Mouse (Mus musculus) right cerebral cortex, postnatal 25 days (tissue): Measurements from ENCODE around the gene Shank1.

ENCODE experiments used
- DNase-seq: peaks from one replicate; pipeline ENCODE4 v3.0.0; 2022

Gene Shank1

DNA sequence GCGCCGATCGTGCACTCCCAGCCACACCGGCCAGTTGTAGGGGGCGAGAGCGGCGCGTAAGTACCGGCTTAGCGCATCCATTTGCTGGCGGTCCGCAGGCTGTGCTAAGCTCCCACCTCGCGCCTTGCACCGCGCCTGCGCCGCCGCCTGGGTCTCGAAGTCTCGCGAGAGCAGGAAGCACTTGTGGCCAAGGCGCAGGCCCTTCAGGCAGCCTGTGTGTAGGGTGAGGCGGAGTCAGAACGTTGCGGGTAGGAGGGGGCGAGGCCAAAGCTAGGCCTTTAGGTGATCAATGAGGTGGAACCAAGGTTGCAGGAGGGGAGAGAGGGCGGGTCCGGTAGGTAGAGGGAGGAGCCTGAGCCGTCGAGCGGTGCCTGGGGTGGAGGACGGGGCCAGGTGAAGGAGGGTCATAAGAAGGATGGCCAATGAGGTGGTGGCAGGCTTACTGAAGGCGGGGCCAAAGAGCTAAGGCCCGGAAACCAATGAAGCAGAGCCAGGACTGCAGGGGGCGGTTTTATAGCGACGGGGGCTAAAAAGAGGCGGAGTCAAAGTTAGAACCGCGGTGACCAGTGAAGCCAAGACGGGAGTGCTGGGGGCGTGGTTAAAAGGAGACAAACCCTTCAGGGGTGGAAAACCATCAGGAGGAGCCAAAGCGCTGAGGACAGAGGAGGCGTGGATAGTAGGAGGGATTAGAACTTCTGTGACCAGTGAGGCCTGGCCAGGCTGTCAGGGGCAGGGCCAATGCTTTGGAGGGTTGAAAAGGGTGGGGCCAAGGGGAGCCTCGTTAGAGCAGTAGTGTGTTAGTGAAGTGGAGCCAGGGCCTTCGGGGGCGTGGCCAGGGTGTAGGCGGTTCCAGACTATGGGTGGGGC, 5.0 kb upstream of the Shank1 start:
- DNase-seq: peak; percentile 98

DNA sequence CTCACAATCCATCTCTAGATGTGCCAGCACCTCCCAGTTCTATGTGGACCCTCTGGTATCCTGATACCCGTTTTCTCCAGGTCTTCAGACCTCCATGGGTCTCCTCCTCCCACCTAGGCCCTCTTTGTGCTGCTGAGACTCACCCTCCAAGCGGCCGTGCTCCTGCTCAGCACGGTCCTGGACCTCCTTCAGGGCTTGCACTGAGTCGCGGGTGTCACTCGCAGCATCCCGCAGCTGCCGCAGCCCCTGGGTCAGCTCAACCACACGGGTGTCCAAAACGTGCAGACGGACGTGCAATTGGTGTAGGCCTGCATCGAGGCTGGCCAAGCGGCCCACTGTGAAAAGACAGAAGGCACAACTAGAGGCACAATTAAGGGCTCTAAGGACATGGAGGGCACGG, 4.4 kb upstream of the Shank1 start:
- no peak for DNase-seq

DNA sequence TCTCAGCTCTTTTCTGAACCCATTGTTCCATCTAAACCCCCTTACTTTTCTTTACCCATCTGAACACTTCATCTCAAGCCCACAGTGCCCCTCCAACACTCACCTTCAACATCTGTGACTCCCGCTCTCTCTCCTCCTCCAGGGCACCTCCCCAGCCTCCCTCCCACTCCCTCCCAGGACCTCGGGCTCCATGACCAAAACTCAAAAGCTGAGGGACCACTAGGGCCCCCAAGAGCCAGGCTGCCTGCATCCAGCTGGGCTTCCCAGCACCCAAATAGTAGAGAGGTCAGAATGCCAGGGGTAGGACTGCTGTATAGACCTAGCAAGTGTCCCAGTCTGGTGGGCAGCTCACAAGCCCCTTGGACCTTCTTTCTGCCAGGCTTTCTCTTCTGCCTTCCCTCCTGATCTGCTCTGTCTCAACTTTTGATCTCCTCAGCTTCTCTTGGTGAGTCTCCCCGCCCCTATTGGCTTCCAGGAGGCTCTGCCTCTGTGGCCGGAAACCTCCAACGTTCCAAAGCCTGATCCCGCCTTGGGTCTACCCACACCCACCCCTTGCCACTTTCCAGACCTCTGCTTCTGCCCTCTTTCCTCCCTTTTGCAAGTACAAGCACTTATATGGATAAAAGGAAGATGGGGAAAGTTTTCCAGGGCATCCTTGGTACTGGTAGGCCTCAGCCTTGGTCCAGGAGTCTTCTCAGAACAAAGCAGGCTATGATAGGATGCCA, 3.4 kb upstream of the Shank1 start, which contains the start of gene Clec11a:
TSS of gene Clec11a (minus strand) at position 387 of the 725 bp plus-strand sequence.
- DNase-seq: no peak

DNA sequence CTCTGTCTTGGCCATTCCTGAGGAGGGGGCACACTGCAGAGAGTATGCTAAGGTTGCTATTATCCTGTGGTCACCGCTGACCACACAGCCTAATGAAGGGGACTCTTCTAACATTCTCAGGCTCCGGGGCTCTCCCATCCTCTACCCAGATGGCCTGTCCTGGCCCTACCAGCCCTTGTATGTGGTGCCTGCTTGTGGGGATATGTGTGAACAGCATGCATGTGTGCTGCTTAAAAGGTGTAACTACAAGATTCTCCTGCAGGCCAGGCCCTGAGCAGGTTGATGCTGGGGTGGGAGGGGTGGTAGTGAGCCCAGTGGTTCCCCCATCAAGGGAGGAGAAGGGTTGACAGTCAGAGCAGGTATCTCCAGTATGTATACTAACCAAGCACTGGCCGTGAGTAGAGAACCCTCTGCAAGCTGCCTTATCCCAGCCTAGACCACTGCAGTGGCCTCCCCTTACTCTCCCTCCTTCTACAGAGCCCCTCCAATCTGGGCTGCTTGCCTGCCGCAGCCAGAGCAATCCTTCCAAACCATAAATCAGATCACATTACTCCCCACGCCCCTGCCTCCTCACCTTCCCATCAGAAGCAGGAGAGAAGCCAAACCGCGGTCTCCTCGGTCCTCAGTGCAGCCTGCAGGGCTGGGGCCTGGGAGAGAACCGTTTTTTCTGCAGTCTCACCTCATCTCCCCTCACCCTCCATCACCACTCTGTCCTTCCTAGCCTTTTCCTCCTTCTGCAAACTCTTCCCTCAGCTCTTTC, 2.6 kb upstream of the Shank1 start:
- DNase-seq: no peak

DNA sequence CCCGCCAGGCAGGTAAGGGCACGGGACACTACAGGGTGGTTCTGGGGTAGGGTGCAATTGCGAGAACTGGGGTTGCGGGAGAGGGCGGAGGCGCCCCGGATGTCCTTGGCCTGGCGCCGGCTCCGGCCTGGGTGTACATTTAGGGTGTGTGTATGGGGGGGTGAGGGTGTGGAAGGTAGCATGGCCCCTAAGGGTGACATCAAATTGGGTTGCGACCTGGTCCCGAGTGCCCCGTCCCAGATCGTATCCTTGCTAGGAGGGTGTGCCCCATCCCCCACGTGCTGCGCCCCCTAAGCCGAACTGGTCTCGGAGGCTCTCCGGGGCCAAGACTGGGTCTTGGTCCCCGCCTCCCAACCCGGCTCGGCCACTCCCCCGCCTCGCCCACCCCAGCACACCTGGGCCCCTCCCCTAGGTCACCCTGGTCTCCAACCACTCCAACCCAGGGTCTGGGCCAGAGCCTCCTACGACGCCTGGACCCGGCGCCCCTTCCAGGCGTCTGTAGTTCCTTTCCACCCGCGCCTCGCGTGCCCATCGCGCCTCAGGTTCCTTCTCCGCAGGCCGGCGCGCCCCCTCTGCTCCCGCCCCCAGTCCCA, 328 bp downstream of the Shank1 start:
- DNase-seq: no peak

DNA sequence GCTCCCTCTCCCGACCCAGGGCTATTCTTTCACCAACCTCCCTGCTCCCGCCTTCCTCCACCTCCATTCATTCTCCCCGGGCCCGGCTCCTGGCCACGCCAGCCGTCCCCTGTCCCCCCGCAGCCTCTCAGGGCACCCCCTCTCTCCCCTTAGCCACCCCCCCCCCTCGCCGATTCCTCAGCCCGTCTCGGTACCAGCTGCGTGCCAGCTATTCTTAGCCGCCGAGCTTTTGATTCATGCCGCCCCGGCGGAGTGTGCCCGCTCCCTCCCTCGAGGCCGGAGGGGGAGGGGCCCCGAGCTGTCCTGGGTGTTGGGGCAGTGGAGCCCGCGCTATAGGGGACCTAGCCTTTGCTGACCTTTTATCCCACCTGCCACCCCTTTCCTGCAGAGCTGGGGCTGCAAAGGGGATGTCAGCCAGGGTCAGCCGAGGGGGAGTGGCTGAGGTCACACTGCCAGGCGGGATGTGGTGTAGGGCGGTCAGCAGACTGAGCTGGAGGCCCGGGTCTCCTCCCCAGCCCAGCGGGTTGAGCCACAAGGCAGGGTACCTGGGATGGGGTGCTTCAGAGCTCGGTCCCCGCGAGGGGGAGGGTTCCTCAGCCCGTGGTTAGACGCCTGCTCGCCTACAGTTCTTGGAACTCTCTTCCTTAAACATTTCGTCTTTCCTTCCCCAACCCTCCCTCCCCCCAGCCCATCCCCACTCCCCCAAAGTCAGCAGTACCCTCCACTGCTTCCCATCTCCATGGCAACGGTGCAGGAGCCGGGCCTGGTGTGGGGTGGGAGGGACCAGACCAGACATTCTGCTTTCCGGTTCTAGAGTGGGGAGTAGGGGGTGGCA, 1.0 kb downstream of the Shank1 start:
- DNase-seq: peak; percentile 82

DNA sequence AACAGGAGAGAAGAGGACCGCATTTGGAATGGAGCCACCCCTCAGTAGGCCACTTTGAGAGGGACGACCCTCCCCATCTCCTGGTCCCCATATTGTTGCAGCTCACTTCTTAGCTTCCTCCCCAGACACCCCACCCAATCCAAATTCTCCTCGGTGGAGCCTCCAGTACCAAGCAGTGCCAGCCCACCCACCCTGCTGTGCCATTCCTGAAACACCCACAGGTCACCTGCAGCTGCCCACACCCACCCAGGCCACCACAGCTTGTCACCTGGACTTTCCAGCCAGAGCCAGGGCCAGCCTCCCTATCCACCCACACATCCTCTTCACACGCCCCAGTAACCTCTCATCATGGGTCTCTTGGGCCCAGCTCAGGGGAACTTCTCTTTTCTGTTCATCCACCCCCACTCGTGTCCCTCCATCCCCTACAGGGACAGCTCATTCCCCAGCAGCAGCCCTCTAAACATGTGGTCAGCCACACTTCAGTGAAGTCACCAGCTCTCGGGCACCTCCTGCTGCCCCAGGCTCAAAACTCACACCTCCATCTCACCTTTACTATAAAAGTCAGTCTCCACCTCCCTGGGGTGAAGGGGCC, 1.8 kb downstream of the Shank1 start:
- no peak for DNase-seq

DNA sequence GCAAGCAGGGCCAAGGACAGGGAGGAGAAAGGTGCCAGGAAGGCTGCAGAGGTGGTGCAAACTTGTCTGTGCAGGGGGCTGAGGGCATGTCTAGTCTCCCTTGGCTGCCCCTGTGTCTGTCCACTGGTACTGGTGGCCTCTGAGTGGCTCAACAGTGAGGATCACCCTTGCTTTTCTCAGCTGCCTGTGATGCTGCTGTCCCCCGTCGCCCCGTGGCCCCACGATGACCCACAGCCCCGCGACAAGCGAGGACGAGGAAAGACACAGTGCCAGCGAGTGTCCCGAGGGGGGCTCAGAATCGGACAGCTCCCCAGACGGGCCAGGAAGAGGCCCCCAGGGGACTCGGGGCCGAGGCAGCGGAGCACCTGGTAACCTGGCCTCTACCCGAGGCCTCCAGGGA, 2.4 kb downstream of the Shank1 start:
- DNase-seq: no peak

DNA sequence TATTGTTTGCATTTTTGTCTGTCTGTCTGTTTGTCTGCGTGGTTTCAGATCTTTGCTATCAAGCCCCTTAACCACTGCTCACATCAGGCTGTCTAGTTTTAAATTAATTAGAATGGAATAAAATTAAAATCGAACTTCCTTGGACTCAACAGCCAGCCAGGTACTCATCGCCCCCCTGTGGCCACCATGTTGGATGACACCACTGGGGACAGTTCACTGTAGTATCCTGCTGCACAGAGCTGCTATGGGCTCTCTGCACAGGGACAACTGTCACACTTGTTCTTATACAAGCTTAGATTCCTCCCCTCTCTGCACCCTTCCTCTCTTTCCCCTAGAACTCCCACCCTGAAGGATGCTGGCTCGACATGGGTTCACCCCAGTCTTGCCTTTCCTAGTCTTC, 7.9 kb downstream of the Shank1 start:
- DNase-seq: no peak

DNA sequence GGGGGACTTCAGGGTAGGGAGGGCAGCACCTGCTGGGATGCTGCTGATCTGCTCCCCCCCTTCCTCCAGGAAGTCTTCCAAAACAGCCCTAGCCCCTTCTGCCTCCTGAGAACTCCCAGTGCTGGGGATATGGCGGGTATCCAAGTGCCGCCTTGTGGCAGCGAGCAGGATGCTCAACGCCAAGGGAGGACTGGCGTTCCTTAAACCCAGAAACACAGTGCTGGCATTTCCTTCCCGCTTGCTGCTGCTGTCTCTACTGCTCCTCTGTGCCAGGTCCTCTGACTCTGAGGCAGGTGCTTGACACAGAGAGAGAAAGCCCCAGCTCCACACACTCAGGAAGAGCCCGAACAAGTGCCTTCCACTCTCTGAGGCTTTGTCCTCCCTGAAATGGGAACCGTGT, 10.8 kb downstream of the Shank1 start:
- peak; percentile 65 for DNase-seq

DNA sequence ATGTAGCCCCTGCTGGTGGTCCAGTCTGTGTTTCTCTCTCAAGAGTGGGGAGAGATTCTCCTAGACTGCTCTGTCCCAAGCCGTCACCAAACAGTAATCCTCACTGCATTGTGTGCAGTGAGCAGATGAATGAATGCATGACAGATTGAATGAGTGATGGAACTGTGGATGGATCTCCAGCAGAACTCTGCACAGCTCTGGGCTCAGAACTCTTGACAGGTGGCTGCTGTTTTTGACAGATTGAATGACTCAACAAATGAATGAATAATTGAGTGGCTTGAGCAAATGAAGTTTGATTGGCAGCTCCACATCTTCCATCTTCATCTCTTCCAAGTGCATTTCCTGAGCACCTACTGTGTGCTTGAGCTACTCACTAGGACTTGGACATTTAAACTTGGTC, 12.2 kb downstream of the Shank1 start:
- DNase-seq: no peak

DNA sequence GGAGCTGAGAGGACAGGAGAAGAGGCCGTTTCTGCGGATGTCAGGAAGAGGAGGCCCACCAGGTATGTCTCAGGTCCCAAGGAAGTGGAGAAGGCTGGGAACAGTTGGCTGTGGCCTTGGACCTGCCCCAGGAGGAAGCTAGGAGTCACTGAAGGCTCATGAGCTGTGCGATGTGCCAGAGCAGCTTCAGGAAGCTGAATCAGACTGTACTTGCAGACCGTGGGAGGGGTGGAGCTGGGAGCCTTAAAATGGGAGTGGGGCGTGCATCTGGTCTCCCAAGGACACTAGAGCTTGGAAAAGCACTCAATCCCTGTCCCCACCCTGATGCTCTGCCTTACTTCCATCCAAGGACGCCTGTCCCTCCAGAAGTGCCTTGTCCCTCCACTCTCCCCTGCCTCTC, 16.6 kb downstream of the Shank1 start:
- DNase-seq: no peak

DNA sequence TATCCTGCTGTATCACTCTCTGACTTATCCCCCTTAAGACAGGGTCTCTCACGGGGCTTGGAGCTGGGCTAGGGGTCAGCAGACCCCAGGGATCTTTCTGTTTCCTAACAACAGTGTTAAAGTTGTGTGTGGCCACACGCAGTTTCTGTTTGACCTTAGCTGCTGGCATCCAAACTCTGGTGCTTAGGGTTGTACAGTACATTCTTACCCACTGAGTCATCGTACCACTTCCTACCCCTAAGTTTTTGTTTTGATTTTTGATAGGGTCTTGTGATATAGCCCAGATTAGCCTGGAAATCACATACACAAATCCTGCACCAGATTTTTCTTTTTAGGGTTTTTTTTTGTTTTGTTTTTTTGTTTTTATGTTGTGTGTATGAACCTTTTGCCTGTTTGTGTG, 22.3 kb downstream of the Shank1 start:
- no peak for DNase-seq

DNA sequence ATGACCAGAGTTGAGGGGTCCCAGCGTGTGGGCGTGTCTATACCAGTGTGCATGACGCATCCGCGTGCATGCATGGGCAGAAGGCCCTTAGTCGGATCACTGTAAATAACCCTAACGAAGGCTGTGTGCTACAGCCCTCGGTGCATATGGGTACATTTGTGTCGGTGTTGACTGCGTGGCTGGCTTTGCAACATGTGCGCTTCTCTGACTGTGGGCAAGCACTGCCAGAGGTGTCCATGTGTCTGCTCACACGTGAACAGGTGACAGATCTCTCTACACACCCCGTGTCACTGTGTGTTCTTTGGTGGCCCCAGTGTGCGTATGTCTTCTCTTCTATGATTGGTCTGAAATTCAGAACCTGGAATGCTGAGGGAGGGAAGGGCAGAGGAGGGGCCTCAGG, 24.1 kb downstream of the Shank1 start:
- no peak for DNase-seq

DNA sequence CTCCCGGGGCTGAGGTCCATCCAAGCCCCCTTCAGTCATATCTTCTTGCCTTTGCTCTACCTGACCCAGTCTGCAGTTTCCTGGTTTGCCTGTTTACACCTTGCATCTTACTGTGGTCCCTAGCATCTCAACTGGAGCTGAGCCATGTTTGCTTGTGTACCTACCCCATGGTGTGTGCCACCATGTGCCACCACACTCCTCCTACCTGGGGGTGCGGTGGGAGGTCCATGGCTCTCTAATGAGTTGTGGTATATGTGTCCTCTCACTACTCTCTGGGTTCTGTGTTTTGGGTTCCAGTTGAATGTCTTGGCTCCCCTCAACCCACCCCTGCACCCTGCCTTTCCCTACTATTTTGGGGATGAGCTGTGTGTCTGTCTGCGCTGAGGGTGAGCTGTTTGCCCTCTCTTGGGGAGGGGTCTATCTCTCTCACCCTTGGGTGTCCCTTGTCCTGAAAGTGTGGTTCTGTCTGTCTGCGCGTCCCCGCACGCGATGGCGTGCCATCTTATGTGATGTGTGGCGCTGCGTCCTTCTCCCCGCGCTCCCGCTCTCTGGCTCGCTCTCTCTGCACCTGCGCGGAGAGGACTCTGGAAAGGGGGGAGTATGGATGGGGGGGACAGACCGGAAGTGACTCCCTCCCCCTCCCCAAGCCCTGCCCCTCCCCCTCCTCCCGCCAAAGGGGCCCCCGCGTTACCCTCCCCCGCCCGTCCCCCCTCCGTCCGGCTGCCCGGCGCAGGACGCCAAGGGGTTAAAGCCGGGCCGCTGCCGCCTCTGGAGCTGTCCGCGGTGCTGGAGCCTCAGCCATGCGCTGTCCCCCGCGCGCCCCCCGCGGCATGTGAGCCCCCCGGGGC, 25.2 kb downstream of the Shank1 start:
- no peak for DNase-seq

DNA sequence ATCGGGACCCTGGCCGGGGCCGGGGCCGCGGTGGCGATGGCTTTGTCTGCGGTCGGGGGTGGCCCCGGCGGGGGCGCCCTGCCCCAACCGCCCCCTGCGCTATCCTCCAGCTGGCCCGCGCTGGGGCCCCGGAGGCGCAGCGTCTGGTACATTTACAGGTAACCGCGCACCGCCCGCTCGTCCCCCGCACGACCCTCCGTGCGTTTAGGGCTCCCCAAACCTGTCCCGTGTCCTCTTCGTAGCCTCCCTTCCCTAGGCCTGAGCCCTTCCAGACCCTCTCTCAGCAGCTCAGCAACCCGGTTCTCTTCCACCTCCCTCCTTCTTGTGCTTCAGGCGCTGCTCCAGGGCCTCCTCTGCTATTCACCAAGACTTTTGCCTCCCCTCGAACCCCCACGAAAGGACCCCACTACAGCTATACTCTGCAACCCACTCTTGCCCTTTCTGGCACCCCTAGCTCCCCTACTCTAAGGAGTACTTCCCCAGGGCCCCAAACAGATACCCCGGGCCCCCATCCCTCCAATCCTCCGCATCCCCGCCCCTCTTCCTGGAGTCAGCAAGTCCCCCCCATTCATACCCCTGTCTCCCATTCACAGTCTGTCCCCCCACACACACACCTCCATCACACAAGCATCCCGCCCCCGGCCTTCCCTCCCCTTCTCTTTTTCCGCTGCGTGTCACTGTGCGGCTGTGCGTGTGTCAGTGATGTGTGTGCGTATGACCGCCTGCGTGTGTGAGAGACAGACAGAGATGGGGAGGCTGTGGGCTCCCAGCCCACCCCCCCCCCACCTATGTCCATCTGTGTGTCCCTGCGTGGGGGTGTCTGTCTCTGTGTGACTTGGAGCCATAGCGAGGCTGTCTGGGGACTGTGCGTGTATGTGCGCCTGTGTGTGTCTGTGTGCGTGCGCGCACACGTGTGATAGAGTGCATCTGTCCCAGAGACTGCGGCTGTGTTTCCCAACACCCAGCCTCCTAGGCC, 26.3 kb downstream of the Shank1 start:
- DNase-seq: no peak

DNA sequence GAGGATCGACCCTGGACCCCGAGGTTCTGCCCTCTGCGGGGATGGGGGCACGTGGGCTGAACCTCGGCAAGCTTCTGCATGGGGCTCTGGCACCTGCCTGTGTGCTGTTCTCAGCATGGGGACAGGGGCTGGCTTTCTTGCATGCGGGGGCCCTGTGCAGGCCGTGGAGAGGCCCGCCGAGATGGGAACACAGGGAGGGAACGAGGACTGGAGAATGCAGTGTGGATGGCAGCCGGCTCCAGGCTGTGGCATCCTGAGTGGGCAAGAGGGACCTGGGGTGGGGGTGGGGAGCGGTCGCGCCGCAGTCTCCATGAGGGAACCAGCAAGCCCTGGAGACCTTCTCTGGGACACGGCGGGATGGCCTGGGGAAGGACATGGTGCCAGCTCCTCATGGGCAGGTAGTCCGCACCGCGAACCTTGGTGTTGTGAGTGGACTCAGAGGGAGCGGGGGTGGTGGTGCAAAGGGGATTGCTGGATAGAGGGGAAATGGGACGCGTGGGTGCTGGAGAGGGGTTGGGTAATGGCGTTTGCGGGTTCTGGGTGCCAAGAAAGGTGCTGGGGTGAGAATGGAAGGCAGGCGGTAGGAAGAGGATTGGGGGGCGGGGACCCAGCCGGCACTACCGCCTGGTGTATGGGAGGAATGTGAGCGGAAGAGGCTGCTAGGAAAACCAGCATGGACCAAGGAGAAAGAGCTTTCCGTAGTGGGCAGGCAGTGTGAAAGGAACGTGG, 27.2 kb downstream of the Shank1 start:
- no peak for DNase-seq

DNA sequence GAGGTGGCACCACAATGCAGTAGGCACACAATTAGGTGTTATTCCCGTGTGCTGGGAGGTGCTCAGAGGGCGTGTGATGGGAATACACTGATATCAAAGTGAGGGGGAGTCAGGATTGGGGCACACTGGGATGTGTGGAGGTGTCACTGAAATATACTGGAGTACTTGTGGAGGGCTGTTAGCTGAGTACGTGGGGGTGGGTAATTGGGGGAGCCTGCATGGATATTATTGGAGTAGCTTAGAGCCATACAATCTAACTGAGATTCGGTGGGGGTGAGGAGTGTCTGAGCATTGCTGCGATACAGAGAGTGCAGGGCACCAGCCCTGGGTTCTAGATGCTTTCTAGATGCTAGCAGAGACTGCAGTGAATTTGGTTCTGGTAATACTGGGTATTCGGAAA, 30.2 kb downstream of the Shank1 start:
- DNase-seq: no peak

DNA sequence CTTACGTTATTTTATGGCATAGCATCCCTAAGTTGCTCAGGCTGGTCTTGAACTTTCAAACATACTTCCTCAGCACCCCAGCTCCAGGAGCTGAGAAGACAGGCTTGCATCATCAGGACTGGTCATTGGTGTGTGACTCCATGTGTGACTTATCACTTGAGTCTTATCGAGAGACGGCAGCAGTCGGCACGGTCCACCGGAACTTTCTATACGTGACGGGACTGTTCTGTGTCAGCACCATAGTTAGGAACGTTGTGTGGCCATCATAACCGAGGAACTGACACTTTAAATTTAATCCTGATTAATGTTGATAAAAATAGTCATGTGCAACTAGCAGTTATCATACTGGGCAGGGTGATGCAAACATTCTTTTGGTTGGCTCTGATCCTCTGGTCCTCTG, 31.1 kb downstream of the Shank1 start:
- no peak for DNase-seq
